Mouse (Mus musculus) stomach, postnatal 0 days (tissue): ENCODE measurements around the gene Pgr.

Experiments used
- CTCF ChIP-seq: IDR thresholded peaks from 2 replicates; pipeline ENCODE4 v1.5.1; 2016; ENCODE audit warnings: antibody characterized with exemption, low read depth, mild to moderate bottlenecking, moderate library complexity
- EP300 ChIP-seq: optimal IDR thresholded peaks from 2 replicates; pipeline ENCODE3; 2016; ENCODE audit warnings: antibody characterized with exemption

- TF ChIP-seq CTCF (no peak), EP300 (no peak)
Measured at GRCm38 (mm10) chr9:8996494-8996893, 96.9 kb downstream of the Pgr start.
